Mouse (Mus musculus) neural tube, postnatal 0 days (tissue): ENCODE data around the gene Ccdc89. TPM values are rescaled to one million over a fixed set of nuclear protein-coding genes. Genes with fewer than 3 reads are reported as not detected.

ENCODE experiments used
- polyA plus RNA-seq: library from polyadenylated mRNA; unstranded; fragments of >200 nt; fragmentation: Nextera tagmentation; extraction: Ambion mirVana; gene quantifications from 2 replicates; pipeline ENCODE4 v1.2.1, GENCODE M21; 2015

Ccdc89 gene
- polyA plus RNA-seq, result 1.2 and 1.4 TPM in 2 replicates

DNA sequence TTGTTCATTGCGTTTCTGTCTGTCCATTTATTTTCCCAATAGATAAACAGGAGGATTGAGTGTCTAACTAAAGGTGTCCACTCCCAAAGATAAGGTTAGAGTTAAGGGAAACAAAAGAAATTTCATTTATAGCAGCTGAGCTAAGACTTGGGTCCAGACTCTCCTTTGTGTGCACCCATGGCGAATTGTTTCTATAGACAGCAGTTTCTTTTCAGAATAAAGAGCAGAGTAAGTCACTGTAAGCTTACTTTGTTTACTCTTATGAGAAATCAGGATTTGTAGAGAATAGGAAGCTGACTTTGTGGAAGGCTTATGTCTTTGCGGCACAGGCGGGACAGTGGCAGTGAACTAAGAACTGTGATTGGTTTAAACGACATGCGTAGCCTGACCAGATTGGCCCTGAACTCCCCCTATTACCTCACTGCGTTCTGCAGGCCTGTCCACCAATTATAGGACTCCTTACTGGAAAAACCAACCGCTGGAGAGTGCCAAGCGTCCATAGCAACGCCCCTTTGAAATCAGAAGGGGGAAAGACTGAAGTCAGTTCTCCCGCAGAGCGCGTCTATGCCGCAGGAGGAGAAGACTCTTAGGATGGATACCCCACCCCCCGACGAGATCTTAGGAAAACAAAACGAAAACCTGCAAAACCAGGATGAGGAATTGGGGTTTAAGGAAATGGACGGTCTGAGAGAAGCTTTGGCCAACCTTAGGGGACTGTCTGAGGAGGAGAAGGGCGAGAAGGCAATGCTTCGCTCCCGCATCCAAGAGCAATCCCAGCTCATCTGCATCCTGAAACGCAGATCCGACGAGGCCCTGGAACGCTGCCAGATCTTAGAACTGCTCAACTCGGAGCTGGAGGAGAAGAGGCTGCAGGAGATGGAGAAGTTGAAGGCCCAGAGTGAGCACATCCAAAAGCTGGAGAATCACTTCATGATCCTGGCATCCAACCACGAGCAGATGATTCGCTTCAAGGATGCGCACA lies at the start of gene Ccdc89:
Gene Ccdc89 (plus strand): TSS at position 558 of the 982 bp plus-strand sequence.

DNA sequence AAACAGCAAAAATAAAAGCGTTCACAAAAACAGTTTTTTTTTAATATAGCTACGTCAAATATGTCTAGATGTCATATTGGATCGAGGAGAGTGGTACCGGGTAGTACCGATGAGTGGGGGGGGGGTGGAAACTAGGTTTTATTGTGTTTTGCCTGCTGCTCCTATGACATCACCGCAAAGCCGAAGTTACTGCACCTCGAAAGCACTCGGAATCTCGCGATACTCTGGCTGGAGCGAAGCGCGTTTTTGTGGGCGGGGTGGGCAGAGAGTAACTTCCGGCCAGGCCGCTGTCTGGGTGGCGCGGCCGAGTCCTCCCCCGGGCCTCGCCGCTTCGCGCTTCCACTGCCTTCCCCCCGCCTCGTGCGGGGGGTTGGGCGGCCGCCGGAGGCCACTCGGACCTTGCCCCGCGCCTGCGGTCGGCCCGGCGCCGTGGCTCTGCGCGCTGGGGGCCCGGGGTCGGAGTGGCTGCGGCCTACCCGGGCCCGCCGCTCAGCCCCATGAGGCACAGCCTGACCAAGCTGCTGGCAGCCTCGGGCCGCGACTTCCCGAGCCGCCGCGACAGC lies 16.2 kb downstream of the Ccdc89 start, which contains the start of gene Crebzf:
Gene Crebzf (plus strand): TSS at position 212 of the 563 bp plus-strand sequence.

GRCm38 (mm10) chr7:90456845-90457468 lies 30.6 kb downstream of the Ccdc89 start, which contains the start of gene Tmem126a:
Gene Tmem126a (minus strand): TSS chr7:90457229.

GRCm38 (mm10) chr7:90475793-90476312 lies 49.5 kb downstream of the Ccdc89 start, which contains the start of gene Tmem126b:
Gene Tmem126b (minus strand): TSS chr7:90476001.

DNA sequence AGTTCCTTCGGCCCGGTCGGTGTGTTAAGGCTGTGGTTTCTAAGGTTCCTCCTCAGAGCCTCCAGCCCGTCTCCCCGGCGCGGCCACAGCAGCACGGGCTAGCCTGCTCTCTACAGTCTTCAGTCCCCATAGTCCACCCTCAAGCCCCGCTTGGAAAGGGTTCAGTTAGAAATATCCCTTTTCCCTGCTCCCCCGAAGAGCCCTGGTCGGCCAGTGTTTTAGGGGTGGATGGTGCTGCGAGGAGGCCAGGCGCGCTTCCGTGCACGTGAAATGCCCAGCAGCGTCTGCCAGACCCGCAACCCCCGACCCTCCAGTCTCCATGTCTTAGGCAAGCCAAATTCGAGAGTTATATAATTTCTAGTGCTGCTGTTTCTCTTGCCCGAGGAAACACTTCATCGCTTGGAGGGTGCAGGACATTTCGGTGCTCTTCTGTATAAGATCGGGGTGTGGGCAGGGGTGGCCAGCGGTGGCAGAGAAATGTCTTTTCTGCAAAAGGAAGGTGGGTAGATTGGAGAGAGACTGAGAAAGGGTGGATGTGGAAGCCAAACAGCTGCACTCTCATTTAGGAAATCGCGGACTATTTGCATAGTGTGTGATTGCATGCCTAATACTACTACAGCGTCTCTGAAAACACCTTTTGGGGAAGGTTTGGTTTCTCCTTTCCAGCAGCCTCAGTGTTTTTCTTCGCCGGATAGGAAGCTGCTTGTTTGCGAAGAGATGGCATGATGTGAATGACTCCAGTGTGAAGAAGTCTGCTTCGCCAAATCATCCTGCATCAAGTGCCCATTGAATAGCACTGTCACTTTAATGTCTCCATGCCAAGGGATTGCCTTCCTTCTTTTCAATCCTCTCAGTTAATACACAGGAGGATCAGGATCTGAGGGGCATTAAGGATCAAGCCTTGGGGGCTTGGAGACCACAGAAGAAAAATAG lies 50.2 kb downstream of the Ccdc89 start, which contains the start of gene Dlg2:
Gene Dlg2 (plus strand): TSS at position 360 of the 933 bp plus-strand sequence.

Other genes starting within 250 kb of the Ccdc89 start
- 0.17 TPM in 1 of 2 replicates, not detected in the other for gene Ccdc83, start 160.8 kb upstream of the Ccdc89 start, polyA plus RNA-seq
- gene Sytl2, start 124.3 kb upstream of the Ccdc89 start, polyA plus RNA-seq, result 12.9 and 13.8 TPM in 2 replicates
- 32.5 and 33.2 TPM in 2 replicates for gene Crebzf, start 16.2 kb downstream of the Ccdc89 start, polyA plus RNA-seq
- gene Tmem126a, start 30.7 kb downstream of the Ccdc89 start, polyA plus RNA-seq, result 144 and 146 TPM in 2 replicates
- 35.0 and 36.6 TPM in 2 replicates for gene Tmem126b, start 49.4 kb downstream of the Ccdc89 start, polyA plus RNA-seq
- gene Dlg2, start 50.1 kb downstream of the Ccdc89 start, polyA plus RNA-seq, result 21.4 and 25.2 TPM in 2 replicates